Mouse (Mus musculus) intestine, embryonic 16.5 days (tissue): ENCODE results near the gene Arhgef12. TPM values are rescaled to one million over a fixed set of nuclear protein-coding genes. Genes with fewer than 3 reads are reported as not detected.

ENCODE experiments used
- ATAC-seq: fragments of 200-750 bp; cut with Nextera tagmentation; 2 replicates; pipeline ENCODE4 v1.8.0; 2017; ENCODE audit warnings: moderate TSS enrichment, moderate library complexity
- H3K27ac ChIP-seq: fragments of 300-500 bp; sonication (generic); 2 replicates; pipeline ENCODE4 v1.5.1; 2014; ENCODE audit warnings: mild to moderate bottlenecking, low read length
- H3K27me3 ChIP-seq: fragments of 300-500 bp; sonication (generic); replicated peaks from 2 replicates; pipeline ENCODE4 v1.6.1; 2014; ENCODE audit warnings: low read length, control low read depth, mixed read lengths; ENCODE audit not compliant: control insufficient read depth, insufficient read depth
- H3K36me3 ChIP-seq: fragments of 300-500 bp; sonication (generic); 2 replicates; pipeline ENCODE4 v1.6.1; 2014; ENCODE audit warnings: low read length, control low read depth; ENCODE audit not compliant: control insufficient read depth, insufficient read depth
- H3K4me1 ChIP-seq: fragments of 300-500 bp; sonication (generic); 2 replicates; pipeline ENCODE4 v1.6.1; 2014; ENCODE audit warnings: low read length, control low read depth, mixed read lengths; ENCODE audit not compliant: control insufficient read depth, insufficient read depth
- H3K4me2 ChIP-seq: fragments of 300-500 bp; sonication (generic); 2 replicates; pipeline ENCODE4 v1.6.1; 2014; ENCODE audit warnings: low read depth, low read length, control low read depth
- H3K4me3 ChIP-seq: fragments of 300-500 bp; sonication (generic); 2 replicates; pipeline ENCODE4 v1.5.1; 2014; ENCODE audit warnings: mild to moderate bottlenecking, low read length
- H3K9ac ChIP-seq: fragments of 300-500 bp; sonication (generic); 2 replicates; pipeline ENCODE4 v1.6.1; 2014; ENCODE audit warnings: low read depth, low read length
- H3K9me3 ChIP-seq: fragments of 300-500 bp; sonication (generic); 2 replicates; pipeline ENCODE4 v1.6.1; 2016; ENCODE audit warnings: low read length, control low read depth; ENCODE audit not compliant: control insufficient read depth
- WGBS: fragments of 180-500 bp; shearing (Covaris S2); extraction: QIAGEN DNeasy Blood & Tissue Kit; methylation state at CpG from one replicate; pipeline ENCODE4 v1.1.7; 2014; 5-methylcytosine and 5-hydroxymethylcytosine counted together
- polyA plus RNA-seq: library from polyadenylated mRNA; unstranded; fragments of >200 nt; fragmentation: Nextera tagmentation; extraction: Ambion mirVana; gene quantifications from 2 replicates; pipeline ENCODE4 v1.2.1, GENCODE M21; 2015

Arhgef12 gene
- polyA plus RNA-seq, 1 experiment from 2014 or later = 5.6 TPM

- Histone ChIP-seq H3K4me3 (no peak overlapping the region), H3K36me3 (peaks cover 8% of the 10 kb centered on the region; the same call in 1 of the 2 replicates)
- WGBS = 89% methylated on average over 4 of the region's 4 CpGs
These were observed 104.0 kb downstream of the Arhgef12 start for GRCm38 (mm10) chr9:43003017-43003416.

GRCm38 (mm10) chr9:43000595-43001250 is 106.3 kb downstream of the Arhgef12 start:
- Histone ChIP-seq H3K27ac (no peak overlapping the region), H3K36me3 (peaks cover 6% of the 10 kb centered on the region; the same call in 1 of the 2 replicates), H3K9me3 (no peaks in the 10 kb centered on the region), H3K4me3 (no peak overlapping the region), H3K27me3 (0 out of 2 replicates have a peak, but pooled peaks cover 3% of the 10 kb centered on the region), H3K4me1 (no peaks in the 10 kb centered on the region), H3K9ac (no peak overlapping the region), H3K4me2 (no peak overlapping the region)
- 70% methylated on average over 11 of the region's 11 CpGs for WGBS
- ATAC-seq = peak; percentile 76

More at GRCm38 (mm10) chr9:43003017-43003416, 104.0 kb downstream of the Arhgef12 start:
- no peaks in the 10 kb centered on the region for H3K9me3 ChIP-seq
- H3K27ac ChIP-seq = no peak overlapping the region
- H3K4me2 ChIP-seq = no peak overlapping the region
- no peak overlapping the region for H3K9ac ChIP-seq
- H3K4me1 ChIP-seq = no peaks in the 10 kb centered on the region
- 0 out of 2 replicates have a peak, but pooled peaks cover 3% of the 10 kb centered on the region for H3K27me3 ChIP-seq
- no peak for ATAC-seq

GRCm38 (mm10) chr9:43000070-43000469 is 107.0 kb downstream of the Arhgef12 start:
- H3K9ac ChIP-seq = no peak overlapping the region
- H3K4me3 ChIP-seq = no peak overlapping the region
- H3K4me2 ChIP-seq = no peak overlapping the region
- 92% methylated on average over 1 of the region's 1 CpGs for WGBS
- 0 out of 2 replicates have a peak, but pooled peaks cover 3% of the 10 kb centered on the region for H3K27me3 ChIP-seq
- no peak for ATAC-seq
- H3K9me3 ChIP-seq = no peaks in the 10 kb centered on the region
- H3K4me1 ChIP-seq = no peaks in the 10 kb centered on the region
- H3K36me3 ChIP-seq = 0 out of 2 replicates have a peak, but pooled peaks cover 3% of the 10 kb centered on the region
- no peak overlapping the region for H3K27ac ChIP-seq

GRCm38 (mm10) chr9:42997526-42997925 is 109.5 kb downstream of the Arhgef12 start:
- H3K9ac ChIP-seq = no peak overlapping the region
- 91% methylated on average over 6 of the region's 6 CpGs for WGBS
- H3K4me2 ChIP-seq = no peak overlapping the region
- no peak overlapping the region for H3K4me3 ChIP-seq
- 0 out of 2 replicates have a peak, but pooled peaks cover 3% of the 10 kb centered on the region for H3K27me3 ChIP-seq
- no peak for ATAC-seq
- H3K36me3 ChIP-seq = 0 out of 2 replicates have a peak, but pooled peaks cover 3% of the 10 kb centered on the region
- no peak overlapping the region for H3K27ac ChIP-seq
- no peaks in the 10 kb centered on the region for H3K9me3 ChIP-seq
- no peaks in the 10 kb centered on the region for H3K4me1 ChIP-seq

- no peak for ATAC-seq
- Histone ChIP-seq H3K4me1 (no peaks in the 10 kb centered on the region), H3K4me3 (no peak overlapping the region), H3K27ac (no peak overlapping the region), H3K9ac (no peak overlapping the region), H3K36me3 (0 out of 2 replicates have a peak, but pooled peaks cover 3% of the 10 kb centered on the region), H3K4me2 (no peak overlapping the region), H3K27me3 (no peaks in the 10 kb centered on the region), H3K9me3 (no peaks in the 10 kb centered on the region)
- WGBS = 90% methylated on average over 11 of the region's 11 CpGs
These were observed 111.7 kb downstream of the Arhgef12 start for GRCm38 (mm10) chr9:42995298-42995697.

GRCm38 (mm10) chr9:42994708-42995107 is 112.3 kb downstream of the Arhgef12 start:
- H3K27me3 ChIP-seq = no peaks in the 10 kb centered on the region
- 0 out of 2 replicates have a peak, but pooled peaks cover 3% of the 10 kb centered on the region for H3K36me3 ChIP-seq
- 85% methylated on average over 4 of the region's 4 CpGs for WGBS
- no peak overlapping the region for H3K9ac ChIP-seq
- no peak overlapping the region for H3K27ac ChIP-seq
- H3K4me1 ChIP-seq = no peaks in the 10 kb centered on the region
- no peak for ATAC-seq
- H3K9me3 ChIP-seq = no peaks in the 10 kb centered on the region
- no peak overlapping the region for H3K4me2 ChIP-seq
- no peak overlapping the region for H3K4me3 ChIP-seq

- H3K4me1 ChIP-seq = no peaks in the 10 kb centered on the region
- ATAC-seq = no peak
- H3K9ac ChIP-seq = no peak overlapping the region
- H3K27me3 ChIP-seq = no peaks in the 10 kb centered on the region
- H3K27ac ChIP-seq = no peak overlapping the region
- no peaks in the 10 kb centered on the region for H3K9me3 ChIP-seq
- H3K36me3 ChIP-seq = peaks cover 3% of the 10 kb centered on the region; the same call in 1 of the 2 replicates
- H3K4me3 ChIP-seq = no peak overlapping the region
- 92% methylated on average over 4 of the region's 4 CpGs for WGBS
- H3K4me2 ChIP-seq = no peak overlapping the region
These were observed 113.4 kb downstream of the Arhgef12 start for GRCm38 (mm10) chr9:42993659-42994058.

- H3K4me2 ChIP-seq = no peak overlapping the region
- H3K9ac ChIP-seq = no peak overlapping the region
- no peak overlapping the region for H3K27ac ChIP-seq
- ATAC-seq = no peak
- no peak overlapping the region for H3K4me3 ChIP-seq
- H3K36me3 ChIP-seq = peaks cover 4% of the 10 kb centered on the region; the same call in 1 of the 2 replicates
- no peaks in the 10 kb centered on the region for H3K9me3 ChIP-seq
- 91% methylated on average over 4 of the region's 4 CpGs for WGBS
- no peaks in the 10 kb centered on the region for H3K4me1 ChIP-seq
- no peaks in the 10 kb centered on the region for H3K27me3 ChIP-seq
These were observed 119.1 kb downstream of the Arhgef12 start for GRCm38 (mm10) chr9:42987988-42988387.

- Histone ChIP-seq H3K4me2 (no peak overlapping the region), H3K4me3 (no peak overlapping the region), H3K4me1 (0 out of 2 replicates have a peak, but pooled peaks cover 4% of the 10 kb centered on the region), H3K27ac (no peak overlapping the region), H3K9ac (no peak overlapping the region), H3K27me3 (no peaks in the 10 kb centered on the region), H3K36me3 (peaks cover 13% of the 10 kb centered on the region; the same call in 1 of the 2 replicates), H3K9me3 (no peaks in the 10 kb centered on the region)
- no peak for ATAC-seq
- 57% methylated on average over 11 of the region's 11 CpGs for WGBS
These were observed 138.0 kb downstream of the Arhgef12 start for GRCm38 (mm10) chr9:42968894-42969521.
